Mouse (Mus musculus) urinary bladder, adult 2 months (tissue): ENCODE measurements around the gene Ttc23l. TPM values are rescaled to one million over a fixed set of nuclear protein-coding genes. Genes with fewer than 3 reads are reported as not detected.
"Not testable (repeated sequence)": the region's sequence is repeated elsewhere in the genome, so short reads cannot be mapped to it uniquely, and the experiment has no call there.

Experiments
- DNase-seq: peaks from one replicate; pipeline ENCODE4 v3.0.0; 2022; ENCODE audit warnings: low spot score
- polyA plus RNA-seq: library from polyadenylated mRNA; depleted of rRNA; stranded (reverse); fragments of >200 nt; gene quantifications from 2 replicates; pipeline ENCODE4 v1.2.3, GENCODE M21; 2012; rRNA removed

Ttc23l gene
- 0.26 and 0.34 TPM in 2 replicates for polyA plus RNA-seq

GRCm38 (mm10) chr15:10558465-10558864, at the start of gene Ttc23l:
TSS of gene Ttc23l (minus strand) at chr15:10558668.
- DNase-seq, result no peak

- DNase-seq, result no peak
Observed at GRCm38 (mm10) chr15:10599413-10599812, 40.9 kb upstream of the Ttc23l start.

- no peak for DNase-seq
Observed at GRCm38 (mm10) chr15:10598259-10599225, 40.1 kb upstream of the Ttc23l start.

GRCm38 (mm10) chr15:10596871-10597270, 38.4 kb upstream of the Ttc23l start:
- DNase-seq, result no peak

- no peak for DNase-seq
Observed at GRCm38 (mm10) chr15:10595408-10595807, 36.9 kb upstream of the Ttc23l start.

- DNase-seq, result no peak
Observed at GRCm38 (mm10) chr15:10594910-10595309, 36.4 kb upstream of the Ttc23l start.

- no peak for DNase-seq
Observed at GRCm38 (mm10) chr15:10593094-10593493, 34.6 kb upstream of the Ttc23l start.

- DNase-seq, result no peak
Observed at GRCm38 (mm10) chr15:10586565-10586964, 28.1 kb upstream of the Ttc23l start.

GRCm38 (mm10) chr15:10584359-10585187, 26.1 kb upstream of the Ttc23l start:
- no peak for DNase-seq

- no peak for DNase-seq
Observed at GRCm38 (mm10) chr15:10583408-10583807, 24.9 kb upstream of the Ttc23l start.

GRCm38 (mm10) chr15:10579159-10579558, 20.7 kb upstream of the Ttc23l start:
- no peak for DNase-seq

- no peak for DNase-seq
Observed at GRCm38 (mm10) chr15:10566486-10566885, 8.0 kb upstream of the Ttc23l start.

GRCm38 (mm10) chr15:10564201-10564600, 5.7 kb upstream of the Ttc23l start:
- DNase-seq, result no peak

- no peak for DNase-seq
Observed at GRCm38 (mm10) chr15:10562281-10562680, 3.8 kb upstream of the Ttc23l start.

GRCm38 (mm10) chr15:10560005-10560404, 1.5 kb upstream of the Ttc23l start:
- DNase-seq, result no peak

- DNase-seq, result no peak
Observed at GRCm38 (mm10) chr15:10554336-10554735, 4.1 kb downstream of the Ttc23l start.

GRCm38 (mm10) chr15:10540271-10541088, 18.0 kb downstream of the Ttc23l start:
- DNase-seq, result no peak

GRCm38 (mm10) chr15:10535969-10536368, 22.5 kb downstream of the Ttc23l start:
- DNase-seq, result no peak

- DNase-seq, result no peak
Observed at GRCm38 (mm10) chr15:10534591-10534990, 23.9 kb downstream of the Ttc23l start.

- DNase-seq, result not testable (repeated sequence)
Observed at GRCm38 (mm10) chr15:10533361-10533760, 25.1 kb downstream of the Ttc23l start.

GRCm38 (mm10) chr15:10531352-10531751, 27.1 kb downstream of the Ttc23l start:
- no peak for DNase-seq

GRCm38 (mm10) chr15:10525896-10526295, 32.6 kb downstream of the Ttc23l start:
- no peak for DNase-seq
